Mouse (Mus musculus) cerebellum, postnatal 4 days (tissue): ENCODE measurements at regions not wholly inside any gene's neighbourhood (a gene's known extent, or its start where the extent isn't known, plus 50 kb on each side); places are given as distances from the start of the nearest gene placed in this dataset.
"Not testable (repeated sequence)": the region's sequence is repeated elsewhere in the genome, so short reads cannot be mapped to it uniquely, and the experiment has no call there.

Experiments used
- DNase-seq, 2 experiments: peaks; one replicate each; pipeline ENCODE4 v3.0.0; 2022; ENCODE audit warnings: low spot score in 2 of 2, mixed read lengths in 1 of 2

- not testable (repeated sequence) for DNase-seq
These were observed 174.6 kb downstream of the Fam181b start for GRCm38 (mm10) chr7:93254287-93254686.

- no peak for DNase-seq
These were observed 206.1 kb downstream of the Fam181b start for GRCm38 (mm10) chr7:93285748-93286147.

GRCm38 (mm10) chr7:93291457-93291856 is 211.8 kb downstream of the Fam181b start:
- DNase-seq = no peak

- DNase-seq = no peak
These were observed 212.5 kb downstream of the Fam181b start for GRCm38 (mm10) chr7:93291945-93292696.

- DNase-seq = no peak
These were observed 233.1 kb downstream of the Fam181b start for GRCm38 (mm10) chr7:93312731-93313130.

GRCm38 (mm10) chr7:93331351-93331750 is 251.7 kb downstream of the Fam181b start:
- no peak for DNase-seq

GRCm38 (mm10) chr7:93332203-93332602 is 252.5 kb downstream of the Fam181b start:
- DNase-seq = no peak

- DNase-seq = peak in 1 of 2 experiments; percentile 17
These were observed 256.8 kb downstream of the Fam181b start for GRCm38 (mm10) chr7:93336420-93336819.
